Mouse (Mus musculus) G1E (cell line): ENCODE measurements around the gene Stx1a.

Experiments
- CTCF ChIP-seq: IDR thresholded peaks from 2 replicates; pipeline ENCODE4 v1.5.1; 2012; ENCODE audit warnings: low read depth, low read length, inconsistent platforms, mixed read lengths
- POLR2AphosphoS5 ChIP-seq: IDR thresholded peaks from 2 replicates; pipeline ENCODE4 v1.6.1; 2012; ENCODE audit warnings: low read depth, low read length, inconsistent platforms; ENCODE audit not compliant: insufficient replicate concordance
- TAL1 ChIP-seq: conservative IDR thresholded peaks from 2 replicates; pipeline ENCODE4 v1.6.1; 2012; ENCODE audit warnings: low read depth, low read length, inconsistent platforms, mixed read lengths

DNA sequence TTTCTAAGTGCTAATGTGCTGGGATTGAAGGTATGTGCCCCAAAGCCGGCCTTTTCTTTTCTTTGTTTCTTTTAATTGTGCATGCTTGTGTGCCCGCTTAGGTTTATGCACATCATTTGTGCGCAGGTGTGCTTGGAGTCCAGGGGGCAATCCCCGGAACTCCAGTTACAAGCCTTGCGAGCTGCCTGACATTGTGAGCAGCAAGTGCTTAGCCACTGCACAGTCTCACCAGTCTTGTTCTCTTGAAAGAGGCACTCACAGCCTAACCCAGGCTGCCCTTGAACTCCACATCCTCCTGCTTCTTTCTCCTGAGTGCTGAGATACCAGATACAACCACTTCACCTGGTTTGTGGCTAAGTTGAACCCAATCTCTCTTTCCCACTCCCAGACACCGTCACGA is 49.8 kb upstream of the Stx1a start:
- no peak for TF ChIP-seq POLR2AphosphoS5
- no peak for TF ChIP-seq TAL1
- no peak for TF ChIP-seq CTCF
